In the genomic region with DNA sequence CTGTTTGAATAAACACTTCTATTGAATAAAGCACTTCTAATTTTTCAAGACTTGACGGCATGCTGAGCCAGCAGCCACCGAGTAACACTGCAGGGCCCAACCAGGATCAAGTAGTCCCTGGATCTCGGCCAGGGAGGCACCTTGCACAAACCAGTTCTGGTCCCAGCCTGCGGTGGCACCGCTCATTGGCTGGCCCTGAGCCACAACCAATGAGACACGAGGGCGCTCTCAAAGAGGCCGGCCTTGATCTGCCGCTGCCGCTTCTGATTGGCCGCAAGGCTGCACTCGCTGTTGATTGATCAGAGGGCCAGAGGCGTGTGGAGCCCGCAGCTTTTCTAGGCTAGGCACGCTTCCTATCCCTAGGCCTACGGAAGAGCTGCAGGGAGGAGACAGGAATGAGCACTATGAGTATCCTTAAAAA, we compare ENCODE assay signal across 8 mouse cellular contexts. TPM values are rescaled to one million over a fixed set of nuclear protein-coding genes. Genes with fewer than 3 reads are reported as not detected.
A peak's percentile ranks its signal among the peaks of the same experiment; 100 is the strongest.
DNase-seq lines count a peak whose midpoint lies in the region; ATAC-seq and TF ChIP-seq lines count a peak whose summit lies in the region.

No protein-coding gene starts in this region.

- TF ChIP-seq CTCF in hindbrain, postnatal 0 days (IDR thresholded peaks at IDR 0.05; ENCODE audit: low read depth): no peak

- H3K9me3 ChIP-seq in hindbrain, postnatal 0 days (ENCODE audit: low read length): no peaks in the 10 kb centered on the region

- H3K27ac ChIP-seq in hindbrain, postnatal 0 days: no peak overlapping the region

- no peak overlapping the region for H3K9ac ChIP-seq in hindbrain, postnatal 0 days (replicated peaks; ENCODE audit: low read length)

- no peaks in the 10 kb centered on the region for H3K36me3 ChIP-seq in hindbrain, postnatal 0 days (ENCODE audit: insufficient read depth, low read length)

- peak; percentile 99 for DNase-seq in ZHBTc4 (ENCODE audit: low read depth, low spot score)
- DNase-seq in embryo, embryonic 10 days (ENCODE audit: low spot score): peak; percentile 91
- DNase-seq in gastrocnemius, postnatal 10 days: peak; percentile 85
- peak; percentile 97 for DNase-seq in hindbrain, postnatal 0 days (ENCODE audit: low spot score)
- peak; percentile 90 to 93 for DNase-seq in left cerebral cortex, adult 18-20 months (ENCODE audit: low spot score in 2 of 2)
- DNase-seq in lung, postnatal 36 days: peak; percentile 97
- peak; percentile 83 for DNase-seq in retina, postnatal 7 days (ENCODE audit: low read depth, low spot score)
- DNase-seq in urinary bladder, adult 18-20 months (ENCODE audit: low spot score in 2 of 2): peak; percentile 75 to 85

- peak overlapping the region; percentile 40 for H3K4me2 ChIP-seq in hindbrain, postnatal 0 days (ENCODE audit: low read depth, low read length)

- no peaks in the 10 kb centered on the region for H3K27me3 ChIP-seq in hindbrain, postnatal 0 days (ENCODE audit: insufficient read depth, low read length)

- no peaks in the 10 kb centered on the region; the same call in 1 of the 2 replicates for H3K4me1 ChIP-seq in hindbrain, postnatal 0 days (ENCODE audit: insufficient read depth, low read length)

- H3K4me3 ChIP-seq in hindbrain, postnatal 0 days (ENCODE audit: low read length): no peak overlapping the region

- 2% methylated on average over 16 of the region's 16 CpGs for WGBS in hindbrain, postnatal 0 days

- ATAC-seq in hindbrain, postnatal 0 days: peak; percentile 97

RNA-seq across cellular contexts. Expression of a gene that starts 1.2 kb away (rescaled TPM):
- total RNA-seq in gastrocnemius, postnatal 10 days (2021): not detected
- total RNA-seq in hindbrain, postnatal 0 days (2014; rRNA removed): not detected in 2 replicates
- polyA plus RNA-seq in hindbrain, postnatal 0 days (2015; fragmentation: Nextera tagmentation; extraction: Ambion mirVana): 0.18 and 0.23 TPM in 2 replicates
- not detected for total RNA-seq in left cerebral cortex, adult 18-20 months (2021)

RNA-seq across cellular contexts. Expression of a gene that starts 11.4 kb away (rescaled TPM):
- total RNA-seq in gastrocnemius, postnatal 10 days (2021): 10 to 100 TPM; 21.4 to 26.8 TPM
- 27.1 and 36.7 TPM in 2 replicates for total RNA-seq in hindbrain, postnatal 0 days (2014; rRNA removed)
- 6.7 and 7.1 TPM in 2 replicates for polyA plus RNA-seq in hindbrain, postnatal 0 days (2015; fragmentation: Nextera tagmentation; extraction: Ambion mirVana)
- 10 to 100 TPM; 40.0 to 48.4 TPM for total RNA-seq in left cerebral cortex, adult 18-20 months (2021)

RNA-seq across cellular contexts. Expression of a gene that starts 12.7 kb away (rescaled TPM):
- total RNA-seq in gastrocnemius, postnatal 10 days (2021): under 1 TPM; 0.16 to 0.29 TPM
- 0.14 and 0.99 TPM in 2 replicates for total RNA-seq in hindbrain, postnatal 0 days (2014; rRNA removed)
- 0.62 and 0.99 TPM in 2 replicates for polyA plus RNA-seq in hindbrain, postnatal 0 days (2015; fragmentation: Nextera tagmentation; extraction: Ambion mirVana)
- total RNA-seq in left cerebral cortex, adult 18-20 months (2021): under 1 TPM; 0.26 to 0.70 TPM

RNA-seq across cellular contexts. Expression of a gene that starts 26.0 kb away (rescaled TPM):
- 1,000 to 10,000 TPM; 1,178 to 1,379 TPM for total RNA-seq in gastrocnemius, postnatal 10 days (2021)
- 352 and 389 TPM in 2 replicates for total RNA-seq in hindbrain, postnatal 0 days (2014; rRNA removed)
- polyA plus RNA-seq in hindbrain, postnatal 0 days (2015; fragmentation: Nextera tagmentation; extraction: Ambion mirVana): 1,552 and 1,572 TPM in 2 replicates
- total RNA-seq in left cerebral cortex, adult 18-20 months (2021): 100 to 1,000 TPM; 606 to 625 TPM

RNA-seq across cellular contexts. Expression of a gene that starts 34.7 kb away (rescaled TPM):
- total RNA-seq in gastrocnemius, postnatal 10 days (2021): 1 to 10 TPM; 1.4 to 2.3 TPM
- 5.6 TPM in 1 of 2 replicates, not detected in the other for total RNA-seq in hindbrain, postnatal 0 days (2014; rRNA removed)
- 2.6 and 3.4 TPM in 2 replicates for polyA plus RNA-seq in hindbrain, postnatal 0 days (2015; fragmentation: Nextera tagmentation; extraction: Ambion mirVana)
- 1 to 10 TPM; 2.9 to 4.7 TPM for total RNA-seq in left cerebral cortex, adult 18-20 months (2021)
